Comparison of ENCODE assay signal across 12 mouse cellular contexts in the genomic region with DNA sequence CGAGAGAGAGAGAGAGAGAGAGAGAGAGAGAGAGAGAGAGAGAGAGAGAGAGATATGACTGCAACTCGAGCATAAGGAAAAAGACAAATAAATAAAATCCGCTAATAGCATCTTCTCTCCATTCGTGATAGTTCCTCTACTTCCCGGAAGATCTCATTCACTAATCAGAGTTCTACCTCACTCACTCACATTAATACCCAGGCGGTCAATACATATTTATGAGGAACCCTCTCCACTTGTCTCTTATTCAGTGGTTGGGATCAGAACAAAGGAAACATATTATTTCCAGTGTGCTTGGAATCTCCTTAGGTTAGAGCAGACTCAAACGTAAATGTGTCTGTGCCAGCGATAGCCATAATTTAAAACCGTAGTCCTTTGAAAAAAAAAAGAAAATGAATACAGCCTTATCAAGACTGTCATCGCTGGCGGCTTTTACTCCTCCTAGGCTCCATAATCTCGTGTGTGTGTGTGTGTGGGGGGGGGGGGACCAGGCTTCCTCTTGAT. TPM values are rescaled to one million over a fixed set of nuclear protein-coding genes. Genes with fewer than 3 reads are reported as not detected.
DNase-seq lines count a peak whose midpoint lies in the region; ATAC-seq and TF ChIP-seq lines count a peak whose summit lies in the region.
"Had no signal": no experiment of that assay in that cellular context is flagged by ENCODE, and none has a peak within 500 bp of the region (broad histone marks: within the 10 kb centered on the region; RNA-seq: fewer than 3 reads in every experiment).

No protein-coding gene starts in this region.

- peaks cover 23% of the 10 kb centered on the region for H3K4me1 ChIP-seq in heart, embryonic 12.5 days (replicated peaks)
- 0 out of 2 replicates have a peak, but pooled peaks cover 3% of the 10 kb centered on the region for H3K4me1 ChIP-seq in stomach, embryonic 16.5 days (ENCODE audit: control insufficient read depth, insufficient read depth, low read length)
- no peaks in the 10 kb centered on the region for H3K4me1 ChIP-seq in stomach, postnatal 0 days (replicated peaks; ENCODE audit: control insufficient read depth, insufficient read depth)
- H3K4me1 ChIP-seq in liver, embryonic 12.5 days = peaks cover 48% of the 10 kb centered on the region

- H3K36me3 ChIP-seq in heart, embryonic 12.5 days = no peaks in the 10 kb centered on the region
- no peaks in the 10 kb centered on the region for H3K36me3 ChIP-seq in stomach, embryonic 16.5 days (ENCODE audit: control insufficient read depth, insufficient read depth, low read length)
- no peaks in the 10 kb centered on the region for H3K36me3 ChIP-seq in stomach, postnatal 0 days (ENCODE audit: control insufficient read depth, insufficient read depth, low read length)
- H3K36me3 ChIP-seq in liver, embryonic 12.5 days = no peaks in the 10 kb centered on the region
- H3K36me3 ChIP-seq: embryonic facial prominence, embryonic 15.5 days had no signal

- no peak for TF ChIP-seq EP300 in stomach, postnatal 0 days (optimal IDR thresholded peaks at IDR 0.05)

- DNase-seq in heart, adult 9 months (ENCODE audit: low spot score in 2 of 2) = no peak
- no peak for DNase-seq in stomach, postnatal 0 days (ENCODE audit: low spot score)
- DNase-seq in testis, postnatal 10 days (ENCODE audit: low spot score) = no peak
- no peak for DNase-seq in cerebellum, adult 11 months
- DNase-seq in layer of hippocampus, postnatal 25 days (ENCODE audit: extremely low spot score in 1 of 2, low spot score in 1 of 2) = no peak
- DNase-seq: layer of hippocampus, adult 9-11 months; retina, postnatal 1 day; thymus, adult 18-20 months had no signal

- no peaks in the 10 kb centered on the region for H3K27me3 ChIP-seq in heart, embryonic 12.5 days (replicated peaks)
- H3K27me3 ChIP-seq in stomach, embryonic 16.5 days (ENCODE audit: control insufficient read depth, insufficient read depth, low read length) = 0 out of 2 replicates have a peak, but pooled peaks cover 3% of the 10 kb centered on the region
- H3K27me3 ChIP-seq in stomach, postnatal 0 days (ENCODE audit: control insufficient read depth, insufficient read depth, low read length) = no peaks in the 10 kb centered on the region
- no peaks in the 10 kb centered on the region for H3K27me3 ChIP-seq in liver, embryonic 12.5 days (replicated peaks)
- H3K27me3 ChIP-seq: embryonic facial prominence, embryonic 15.5 days had no signal

- peak overlapping the region; percentile 96; the same call in 1 of the 2 replicates for H3K4me2 ChIP-seq in heart, embryonic 12.5 days
- H3K4me2 ChIP-seq in stomach, embryonic 16.5 days (ENCODE audit: low read depth, low read length) = peak overlapping the region; percentile 89; the same call in 1 of the 2 replicates
- H3K4me2 ChIP-seq in stomach, postnatal 0 days (replicated peaks; ENCODE audit: low read depth) = no peak overlapping the region
- peak overlapping the region; percentile 94 for H3K4me2 ChIP-seq in liver, embryonic 12.5 days

- no peak overlapping the region for H3K27ac ChIP-seq in heart, embryonic 12.5 days (ENCODE audit: poor library complexity, severe bottlenecking)
- no peak overlapping the region for H3K27ac ChIP-seq in stomach, embryonic 16.5 days (ENCODE audit: low read length)
- no peak overlapping the region for H3K27ac ChIP-seq in stomach, postnatal 0 days (replicated peaks)
- peak overlapping the region; percentile 89 for H3K27ac ChIP-seq in liver, embryonic 12.5 days

- no peaks in the 10 kb centered on the region for H3K9me3 ChIP-seq in heart, embryonic 12.5 days (replicated peaks)
- no peaks in the 10 kb centered on the region for H3K9me3 ChIP-seq in stomach, embryonic 16.5 days (replicated peaks; ENCODE audit: control insufficient read depth, low read length)
- H3K9me3 ChIP-seq in stomach, postnatal 0 days (ENCODE audit: control insufficient read depth, low read length) = no peaks in the 10 kb centered on the region
- H3K9me3 ChIP-seq in liver, embryonic 12.5 days (replicated peaks) = no peaks in the 10 kb centered on the region
- H3K9me3 ChIP-seq: embryonic facial prominence, embryonic 15.5 days had no signal

- TF ChIP-seq CTCF in stomach, postnatal 0 days (IDR thresholded peaks at IDR 0.05; ENCODE audit: low read depth) = no peak

- no peak for ATAC-seq in heart, embryonic 12.5 days (ENCODE audit: insufficient number of reproducible peaks, low FRiP score)
- no peak for ATAC-seq in stomach, embryonic 16.5 days (ENCODE audit: insufficient read depth, low FRiP score)
- no peak for ATAC-seq in stomach, postnatal 0 days (ENCODE audit: low FRiP score, low TSS enrichment)
- ATAC-seq in liver, embryonic 12.5 days = no peak

- no peak overlapping the region for H3K4me3 ChIP-seq in heart, embryonic 12.5 days
- H3K4me3 ChIP-seq in stomach, embryonic 16.5 days (replicated peaks; ENCODE audit: low read length) = no peak overlapping the region
- no peak overlapping the region for H3K4me3 ChIP-seq in stomach, postnatal 0 days (ENCODE audit: low read depth, low read length)
- no peak overlapping the region for H3K4me3 ChIP-seq in liver, embryonic 12.5 days

- no peak overlapping the region for H3K9ac ChIP-seq in heart, embryonic 12.5 days
- H3K9ac ChIP-seq in stomach, embryonic 16.5 days (ENCODE audit: low read length) = no peak overlapping the region
- no peak overlapping the region for H3K9ac ChIP-seq in stomach, postnatal 0 days (ENCODE audit: low read length)
- H3K9ac ChIP-seq in liver, embryonic 12.5 days = peak overlapping the region; percentile 73

- WGBS in heart, embryonic 12.5 days = 56% methylated on average over 12 of the region's 12 CpGs
- 58% methylated on average over 12 of the region's 12 CpGs for WGBS in stomach, embryonic 16.5 days
- WGBS in stomach, postnatal 0 days = 55% methylated on average over 12 of the region's 12 CpGs
- WGBS in liver, embryonic 12.5 days (ENCODE audit: insufficient replicate concordance) = 40% methylated on average over 12 of the region's 12 CpGs

RNA-seq across cellular contexts. Expression of a gene that starts 1.3 kb away (rescaled TPM):
- polyA plus RNA-seq in heart, embryonic 12.5 days (2016; fragmentation: Nextera tagmentation; extraction: Ambion mirVana) = 16.8 and 20.0 TPM in 2 replicates
- polyA plus RNA-seq in stomach, embryonic 16.5 days (2015; fragmentation: Nextera tagmentation; extraction: Ambion mirVana) = 10.2 and 10.4 TPM in 2 replicates
- 3.3 and 4.2 TPM in 2 replicates for polyA plus RNA-seq in stomach, postnatal 0 days (2015; fragmentation: Nextera tagmentation; extraction: Ambion mirVana)
- polyA plus RNA-seq in liver, embryonic 12.5 days (2016; fragmentation: Nextera tagmentation; extraction: Ambion mirVana) = 61.2 and 64.2 TPM in 2 replicates
- 100 to 1,000 TPM; 162 to 182 TPM for total RNA-seq in layer of hippocampus, postnatal 25 days (2021)
